In the genomic region with DNA sequence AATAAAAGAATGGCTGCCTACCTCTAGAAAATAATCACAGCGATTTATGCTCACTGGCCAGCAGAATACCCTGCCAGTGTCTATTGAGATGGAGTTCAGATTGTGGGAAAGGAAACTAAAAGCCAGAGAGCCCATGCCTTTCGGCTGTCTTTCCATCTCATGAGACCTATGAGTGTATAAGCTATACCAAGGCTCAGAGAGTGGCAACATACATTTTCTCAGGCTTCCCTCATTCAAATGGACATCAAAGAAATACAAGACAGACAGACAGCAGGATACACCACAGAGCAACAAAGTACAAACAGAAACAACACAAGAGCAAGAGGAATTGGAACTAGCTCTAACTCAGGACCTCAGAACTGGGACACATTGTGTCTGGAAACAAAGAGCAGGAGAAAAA, we compare ENCODE assay signal across 20 mouse cellular contexts.
"Had no signal": no experiment of that assay in that cellular context is flagged by ENCODE, and none has a peak within 500 bp of the region (broad histone marks: within the 10 kb centered on the region; RNA-seq: fewer than 3 reads in every experiment).

No protein-coding gene starts in this region.

- H3K27ac ChIP-seq: gastrocnemius, adult 2 months; heart, adult 2 months; heart, embryonic 13.5 days; heart, embryonic 15.5 days; hindbrain, embryonic 13.5 days; hindbrain, embryonic 15.5 days; hindbrain, postnatal 0 days; intestine, embryonic 15.5 days; layer of hippocampus, adult 2 months; left cerebral cortex, adult 2 months; limb, embryonic 13.5 days; limb, embryonic 15.5 days had no signal

- H3K4me3 ChIP-seq: gastrocnemius, adult 2 months; heart, adult 2 months; heart, embryonic 13.5 days; heart, embryonic 15.5 days; hindbrain, embryonic 13.5 days; hindbrain, embryonic 15.5 days; intestine, embryonic 15.5 days; layer of hippocampus, adult 2 months; left cerebral cortex, adult 2 months; limb, embryonic 13.5 days; limb, embryonic 15.5 days had no signal

- H3K36me3 ChIP-seq: heart, embryonic 13.5 days; heart, embryonic 15.5 days; hindbrain, embryonic 13.5 days; hindbrain, embryonic 15.5 days; intestine, embryonic 15.5 days; limb, embryonic 13.5 days; limb, embryonic 15.5 days had no signal

- H3K4me1 ChIP-seq: intestine, embryonic 15.5 days had no signal

- DNase-seq: gastrocnemius, adult 2 months; gastrocnemius, postnatal 10 days; gastrocnemius, postnatal 25 days; heart, adult 2 months; heart, postnatal 14 days; heart, postnatal 36 days; kidney, adult 2 months; kidney, postnatal 10 days; kidney, postnatal 25 days; kidney, postnatal 4 days had no signal

- H3K27me3 ChIP-seq: heart, embryonic 13.5 days; heart, embryonic 15.5 days; hindbrain, embryonic 13.5 days; hindbrain, embryonic 15.5 days; intestine, embryonic 15.5 days; limb, embryonic 13.5 days; limb, embryonic 15.5 days had no signal

- H3K9me3 ChIP-seq: heart, embryonic 13.5 days; heart, embryonic 15.5 days; hindbrain, embryonic 13.5 days; hindbrain, embryonic 15.5 days; intestine, embryonic 15.5 days; limb, embryonic 13.5 days; limb, embryonic 15.5 days had no signal
